Mouse (Mus musculus): ENCODE measurements around the gene Olfr457. TPM values are rescaled to one million over a fixed set of nuclear protein-coding genes. Genes with fewer than 3 reads are reported as not detected.

The Olfr457 gene
- polyA plus RNA-seq, 1 experiment: not detected

GRCm38 (mm10) chr6:42435490-42435889, 40.6 kb downstream of the Olfr457 start:
- DNase-seq (ENCODE audit: low read depth): no peak
- TF ChIP-seq CTCF (IDR thresholded peaks at IDR 0.05; ENCODE audit: borderline replicate concordance, extremely low read depth, insufficient read depth, insufficient read length) (no peak), POLR2A (IDR thresholded peaks at IDR 0.05; ENCODE audit: borderline replicate concordance, extremely low read depth, insufficient read depth, insufficient read length, poor library complexity, severe bottlenecking) (no peak)

GRCm38 (mm10) chr6:42434446-42434845, 41.7 kb downstream of the Olfr457 start, which contains the start of gene Tas2r126:
Gene Tas2r126 (plus strand): TSS chr6:42434535.
- TF ChIP-seq POLR2A (IDR thresholded peaks at IDR 0.05; ENCODE audit: borderline replicate concordance, extremely low read depth, insufficient read depth, insufficient read length, poor library complexity, severe bottlenecking) (no peak), CTCF (IDR thresholded peaks at IDR 0.05; ENCODE audit: borderline replicate concordance, extremely low read depth, insufficient read depth, insufficient read length) (no peak)
- no peak for DNase-seq (ENCODE audit: low read depth)

GRCm38 (mm10) chr6:42433554-42433953, 42.6 kb downstream of the Olfr457 start:
- no peak for TF ChIP-seq CTCF (IDR thresholded peaks at IDR 0.05; ENCODE audit: borderline replicate concordance, extremely low read depth, insufficient read depth, insufficient read length)
- no peak for TF ChIP-seq POLR2A (IDR thresholded peaks at IDR 0.05; ENCODE audit: borderline replicate concordance, extremely low read depth, insufficient read depth, insufficient read length, poor library complexity, severe bottlenecking)

GRCm38 (mm10) chr6:42426337-42426736, 49.8 kb downstream of the Olfr457 start:
- no peak for TF ChIP-seq CTCF (IDR thresholded peaks at IDR 0.05; ENCODE audit: borderline replicate concordance, extremely low read depth, insufficient read depth, insufficient read length)
- TF ChIP-seq POLR2A (IDR thresholded peaks at IDR 0.05; ENCODE audit: borderline replicate concordance, extremely low read depth, insufficient read depth, insufficient read length, poor library complexity, severe bottlenecking): no peak
- DNase-seq (ENCODE audit: low read depth): no peak

More at GRCm38 (mm10) chr6:42433554-42433953, 42.6 kb downstream of the Olfr457 start:
- DNase-seq (ENCODE audit: low read depth): no peak

- TF ChIP-seq POLR2A (IDR thresholded peaks at IDR 0.05; ENCODE audit: borderline replicate concordance, extremely low read depth, insufficient read depth, insufficient read length, poor library complexity, severe bottlenecking) (no peak), CTCF (IDR thresholded peaks at IDR 0.05; ENCODE audit: borderline replicate concordance, extremely low read depth, insufficient read depth, insufficient read length) (no peak)
- DNase-seq (ENCODE audit: low read depth): no peak
Observed at GRCm38 (mm10) chr6:42424472-42424871, 51.7 kb downstream of the Olfr457 start.

GRCm38 (mm10) chr6:42421439-42421838, 54.7 kb downstream of the Olfr457 start:
- no peak for TF ChIP-seq POLR2A (IDR thresholded peaks at IDR 0.05; ENCODE audit: borderline replicate concordance, extremely low read depth, insufficient read depth, insufficient read length, poor library complexity, severe bottlenecking)
- TF ChIP-seq CTCF (IDR thresholded peaks at IDR 0.05; ENCODE audit: borderline replicate concordance, extremely low read depth, insufficient read depth, insufficient read length): no peak
- DNase-seq (ENCODE audit: low read depth): no peak

GRCm38 (mm10) chr6:42419443-42419842, 56.7 kb downstream of the Olfr457 start:
- TF ChIP-seq POLR2A (IDR thresholded peaks at IDR 0.05; ENCODE audit: borderline replicate concordance, extremely low read depth, insufficient read depth, insufficient read length, poor library complexity, severe bottlenecking) (no peak), CTCF (IDR thresholded peaks at IDR 0.05; ENCODE audit: borderline replicate concordance, extremely low read depth, insufficient read depth, insufficient read length) (no peak)
- no peak for DNase-seq (ENCODE audit: low read depth)

Other genes starting within 250 kb of the Olfr457 start
- 6.7 and 7.1 TPM in 2 replicates for gene Gstk1, start 230.4 kb downstream of the Olfr457 start, polyA plus RNA-seq (2012; rRNA removed)
- gene Tmem139, start 214.4 kb downstream of the Olfr457 start, polyA plus RNA-seq (2012; rRNA removed): 0.14 TPM in 1 of 2 replicates, not detected in the other
- gene Casp2, start 211.3 kb downstream of the Olfr457 start, polyA plus RNA-seq (2012; rRNA removed): 76.1 and 101 TPM in 2 replicates
- 11.0 and 12.0 TPM in 2 replicates for gene Clcn1, start 189.7 kb downstream of the Olfr457 start, polyA plus RNA-seq (2012; rRNA removed)
- gene Fam131b, start 151.7 kb downstream of the Olfr457 start, polyA plus RNA-seq (2012; rRNA removed): 30.9 and 37.9 TPM in 2 replicates
- 59.5 and 76.3 TPM in 2 replicates for gene Zyx, start 126.7 kb downstream of the Olfr457 start, polyA plus RNA-seq (2012; rRNA removed)
- 1.2 and 1.3 TPM in 2 replicates for gene Epha1, start 103.1 kb downstream of the Olfr457 start, polyA plus RNA-seq (2012; rRNA removed)
- 0.16 and 0.29 TPM in 2 replicates for gene Tas2r143, start 76.1 kb downstream of the Olfr457 start, polyA plus RNA-seq (2012; rRNA removed)
- gene Tas2r135, start 70.9 kb downstream of the Olfr457 start, polyA plus RNA-seq (2012; rRNA removed): 0.07 TPM in 1 of 2 replicates, not detected in the other
- 0.10 TPM in 1 of 2 replicates, not detected in the other for gene Tas2r126, start 41.8 kb downstream of the Olfr457 start, polyA plus RNA-seq (2012; rRNA removed)
- not detected in 2 replicates for gene Olfr458, start 11.1 kb downstream of the Olfr457 start, polyA plus RNA-seq (2012; rRNA removed)
- not detected in 2 replicates for gene Olfr456, start 10.9 kb upstream of the Olfr457 start, polyA plus RNA-seq (2012; rRNA removed)
- gene Olfr455, start 71.3 kb upstream of the Olfr457 start, polyA plus RNA-seq (2012; rRNA removed): not detected in 2 replicates
- not detected in 2 replicates for gene Tcaf3, start 121.4 kb upstream of the Olfr457 start, polyA plus RNA-seq (2012; rRNA removed)
- gene Tcaf2, start 168.9 kb upstream of the Olfr457 start, polyA plus RNA-seq (2012; rRNA removed): 0.79 and 1.6 TPM in 2 replicates
- 128 and 153 TPM in 2 replicates for gene Tcaf1, start 233.8 kb upstream of the Olfr457 start, polyA plus RNA-seq (2012; rRNA removed)